Mouse (Mus musculus): ENCODE data around the gene Znrf4. TPM values are rescaled to one million over a fixed set of nuclear protein-coding genes. Genes with fewer than 3 reads are reported as not detected.

Znrf4 gene
- polyA plus RNA-seq, 2 experiments: not detected

GRCm38 (mm10) chr17:56493841-56494240, 18.4 kb downstream of the Znrf4 start:
- Histone ChIP-seq H3K9me3 (ENCODE audit: control insufficient read depth, low read length) (peaks cover 20% of the 10 kb centered on the region), H3K9ac (replicated peaks) (no peak overlapping the region), H3K4me3 (ENCODE audit: insufficient read depth in 1 of 2, low read depth in 2 of 2, low read length in 2 of 2) (no peak overlapping the region), H3K27me3 (ENCODE audit: control insufficient read depth, insufficient read depth, low read length) (no peaks in the 10 kb centered on the region; the same call in 1 of the 2 replicates), H3K4me2 (ENCODE audit: low read depth) (no peak overlapping the region), H3K36me3 (replicated peaks; ENCODE audit: control insufficient read depth, insufficient read depth, low read depth) (no peaks in the 10 kb centered on the region), H3K27ac (no peak overlapping the region), H3K4me1 (replicated peaks; ENCODE audit: control insufficient read depth in 2 of 2, insufficient read depth in 2 of 2, low read length in 1 of 2) (no peaks in the 10 kb centered on the region)
- no peak for TF ChIP-seq EP300 (IDR thresholded peaks at IDR 0.05; ENCODE audit: low read depth)
- no peak for ATAC-seq (ENCODE audit: insufficient read depth)
- WGBS (ENCODE audit: insufficient replicate concordance): 72% methylated on average over 2 of the region's 2 CpGs
- no peak for DNase-seq (ENCODE audit: low read depth in 3 of 3, low spot score in 3 of 3)

GRCm38 (mm10) chr17:56490438-56491152, 21.6 kb downstream of the Znrf4 start:
- 65% methylated on average over 7 of the region's 7 CpGs for WGBS (ENCODE audit: insufficient replicate concordance)
- Histone ChIP-seq H3K9me3 (ENCODE audit: control insufficient read depth, low read length) (peaks cover 20% of the 10 kb centered on the region), H3K9ac (replicated peaks) (no peak overlapping the region), H3K36me3 (replicated peaks; ENCODE audit: control insufficient read depth, insufficient read depth, low read depth) (no peaks in the 10 kb centered on the region), H3K27ac (no peak overlapping the region), H3K4me3 (ENCODE audit: insufficient read depth in 1 of 2, low read depth in 2 of 2, low read length in 2 of 2) (no peak overlapping the region), H3K4me2 (ENCODE audit: low read depth) (no peak overlapping the region), H3K27me3 (ENCODE audit: control insufficient read depth, insufficient read depth, low read length) (no peaks in the 10 kb centered on the region; the same call in 1 of the 2 replicates), H3K4me1 (replicated peaks; ENCODE audit: control insufficient read depth in 2 of 2, insufficient read depth in 2 of 2, low read length in 1 of 2) (no peaks in the 10 kb centered on the region)
- ATAC-seq (ENCODE audit: insufficient read depth) (no peak), DNase-seq (ENCODE audit: low read depth in 3 of 3, low spot score in 3 of 3) (no peak)
- no peak for TF ChIP-seq EP300 (IDR thresholded peaks at IDR 0.05; ENCODE audit: low read depth)
- no peak for TF ChIP-seq CTCF (IDR thresholded peaks at IDR 0.05; ENCODE audit: low read depth)

GRCm38 (mm10) chr17:56488028-56488427, 24.2 kb downstream of the Znrf4 start:
- Histone ChIP-seq H3K27me3 (ENCODE audit: control insufficient read depth, insufficient read depth, low read length) (no peaks in the 10 kb centered on the region; the same call in 1 of the 2 replicates), H3K27ac (no peak overlapping the region), H3K9ac (replicated peaks) (no peak overlapping the region), H3K9me3 (ENCODE audit: control insufficient read depth, low read length) (no peaks in the 10 kb centered on the region; the same call in 1 of the 2 replicates), H3K4me3 (ENCODE audit: insufficient read depth in 1 of 2, low read depth in 2 of 2, low read length in 2 of 2) (no peak overlapping the region), H3K4me2 (ENCODE audit: low read depth) (no peak overlapping the region), H3K4me1 (replicated peaks; ENCODE audit: control insufficient read depth in 2 of 2, insufficient read depth in 2 of 2, low read length in 1 of 2) (no peaks in the 10 kb centered on the region), H3K36me3 (replicated peaks; ENCODE audit: control insufficient read depth, insufficient read depth, low read depth) (no peaks in the 10 kb centered on the region)
- no peak for DNase-seq (ENCODE audit: low read depth in 3 of 3, low spot score in 3 of 3)
- no peak for ATAC-seq (ENCODE audit: insufficient read depth)
- 22% methylated on average over 12 of the region's 12 CpGs for WGBS (ENCODE audit: insufficient replicate concordance)
- TF ChIP-seq EP300 (IDR thresholded peaks at IDR 0.05; ENCODE audit: low read depth) (no peak), CTCF (IDR thresholded peaks at IDR 0.05; ENCODE audit: low read depth) (no peak)

- no peak for DNase-seq (ENCODE audit: low read depth in 3 of 3, low spot score in 3 of 3)
- no peaks in the 10 kb centered on the region for H3K9me3 ChIP-seq (ENCODE audit: control insufficient read depth, low read length)
- WGBS (ENCODE audit: insufficient replicate concordance): 9% methylated on average over 12 of the region's 16 CpGs
- H3K4me1 ChIP-seq (replicated peaks; ENCODE audit: control insufficient read depth in 2 of 2, insufficient read depth in 2 of 2, low read length in 1 of 2): no peaks in the 10 kb centered on the region
- peak; percentile 55 for TF ChIP-seq CTCF (IDR thresholded peaks at IDR 0.05; ENCODE audit: low read depth)
- TF ChIP-seq EP300 (IDR thresholded peaks at IDR 0.05; ENCODE audit: low read depth): no peak
- no peak overlapping the region for H3K27ac ChIP-seq
- no peak overlapping the region for H3K9ac ChIP-seq (replicated peaks)
- no peak overlapping the region for H3K4me2 ChIP-seq (ENCODE audit: low read depth)
- H3K27me3 ChIP-seq (ENCODE audit: control insufficient read depth, insufficient read depth, low read length): no peaks in the 10 kb centered on the region; the same call in 1 of the 2 replicates
- no peaks in the 10 kb centered on the region for H3K36me3 ChIP-seq (replicated peaks; ENCODE audit: control insufficient read depth, insufficient read depth, low read depth)
- ATAC-seq (ENCODE audit: insufficient read depth): no peak
- no peak overlapping the region for H3K4me3 ChIP-seq (ENCODE audit: insufficient read depth in 1 of 2, low read depth in 2 of 2, low read length in 2 of 2)
These were observed 24.8 kb downstream of the Znrf4 start for GRCm38 (mm10) chr17:56487441-56487888.

- ATAC-seq (ENCODE audit: insufficient read depth): no peak
- no peaks in the 10 kb centered on the region; the same call in 1 of the 2 replicates for H3K27me3 ChIP-seq (ENCODE audit: control insufficient read depth, insufficient read depth, low read length)
- H3K36me3 ChIP-seq (replicated peaks; ENCODE audit: control insufficient read depth, insufficient read depth, low read depth): no peaks in the 10 kb centered on the region
- H3K4me3 ChIP-seq (ENCODE audit: insufficient read depth in 1 of 2, low read depth in 2 of 2, low read length in 2 of 2): no peak overlapping the region
- no peaks in the 10 kb centered on the region for H3K4me1 ChIP-seq (replicated peaks; ENCODE audit: control insufficient read depth in 2 of 2, insufficient read depth in 2 of 2, low read length in 1 of 2)
- H3K27ac ChIP-seq: no peak overlapping the region
- no peak for DNase-seq (ENCODE audit: low read depth in 3 of 3, low spot score in 3 of 3)
- no peak overlapping the region for H3K4me2 ChIP-seq (ENCODE audit: low read depth)
- H3K9ac ChIP-seq (replicated peaks): no peak overlapping the region
- TF ChIP-seq CTCF (IDR thresholded peaks at IDR 0.05; ENCODE audit: low read depth): no peak
- TF ChIP-seq EP300 (IDR thresholded peaks at IDR 0.05; ENCODE audit: low read depth): no peak
- 80% methylated on average over 9 of the region's 9 CpGs for WGBS (ENCODE audit: insufficient replicate concordance)
- no peaks in the 10 kb centered on the region for H3K9me3 ChIP-seq (ENCODE audit: control insufficient read depth, low read length)
These were observed 26.3 kb downstream of the Znrf4 start for GRCm38 (mm10) chr17:56485926-56486325.

Measured in liver, embryonic 14.5 days (tissue).